Mouse (Mus musculus): ENCODE results near the gene Rnf113a2.

GRCm38 (mm10) chr12:84451801-84452200 is 34.8 kb downstream of the Rnf113a2 start:
- TF ChIP-seq CTCF (IDR thresholded peaks at IDR 0.05; ENCODE audit: control insufficient read depth, insufficient read depth, insufficient read length): no peak
- TF ChIP-seq MYOG (IDR thresholded peaks at IDR 0.05; ENCODE audit: control insufficient read depth, extremely low read depth, insufficient read length): no peak
- no peak for TF ChIP-seq USF1 (IDR thresholded peaks at IDR 0.05; ENCODE audit: low read depth)
